Mouse (Mus musculus) gastrocnemius, adult 2 months (tissue): ENCODE data around the gene Ftl1. TPM values are rescaled to one million over a fixed set of nuclear protein-coding genes. Genes with fewer than 3 reads are reported as not detected.

Source experiments
- DNase-seq: peaks from one replicate; pipeline ENCODE4 v3.0.0; 2022
- H3K27ac ChIP-seq: fragments of 200-600 bp; 2 replicates; pipeline ENCODE4 v1.8.1; 2022; ENCODE audit warnings: mild to moderate bottlenecking
- H3K4me3 ChIP-seq: fragments of 200-600 bp; 2 replicates; pipeline ENCODE4 v1.8.1; 2022; ENCODE audit warnings: mild to moderate bottlenecking, moderate library complexity
- CTCF ChIP-seq: fragments of 200-600 bp; IDR thresholded peaks from 2 replicates; pipeline ENCODE4 v1.8.1; 2022; ENCODE audit warnings: antibody characterized with exemption, mild to moderate bottlenecking, moderate library complexity
- intact Hi-C: fragments of 180-260 bp; cut with DNase I; formaldehyde crosslinking; loops from one replicate; pipeline ENCODE4 v1.15.1; 2025
- microRNA-seq: library from miRNA; unstranded; fragments of <30 nt; microRNA quantifications from one replicate; pipeline ENCODE4 v1.2.0, GENCODE M21; 2021
- total RNA-seq, 2 experiments: library from RNA; stranded (reverse); gene quantifications; 2 replicates each; pipeline ENCODE4 v1.2.3; 2021

The Ftl1 gene
- total RNA-seq, 2 experiments from 2014 or later: 122 to 149 TPM

DNA sequence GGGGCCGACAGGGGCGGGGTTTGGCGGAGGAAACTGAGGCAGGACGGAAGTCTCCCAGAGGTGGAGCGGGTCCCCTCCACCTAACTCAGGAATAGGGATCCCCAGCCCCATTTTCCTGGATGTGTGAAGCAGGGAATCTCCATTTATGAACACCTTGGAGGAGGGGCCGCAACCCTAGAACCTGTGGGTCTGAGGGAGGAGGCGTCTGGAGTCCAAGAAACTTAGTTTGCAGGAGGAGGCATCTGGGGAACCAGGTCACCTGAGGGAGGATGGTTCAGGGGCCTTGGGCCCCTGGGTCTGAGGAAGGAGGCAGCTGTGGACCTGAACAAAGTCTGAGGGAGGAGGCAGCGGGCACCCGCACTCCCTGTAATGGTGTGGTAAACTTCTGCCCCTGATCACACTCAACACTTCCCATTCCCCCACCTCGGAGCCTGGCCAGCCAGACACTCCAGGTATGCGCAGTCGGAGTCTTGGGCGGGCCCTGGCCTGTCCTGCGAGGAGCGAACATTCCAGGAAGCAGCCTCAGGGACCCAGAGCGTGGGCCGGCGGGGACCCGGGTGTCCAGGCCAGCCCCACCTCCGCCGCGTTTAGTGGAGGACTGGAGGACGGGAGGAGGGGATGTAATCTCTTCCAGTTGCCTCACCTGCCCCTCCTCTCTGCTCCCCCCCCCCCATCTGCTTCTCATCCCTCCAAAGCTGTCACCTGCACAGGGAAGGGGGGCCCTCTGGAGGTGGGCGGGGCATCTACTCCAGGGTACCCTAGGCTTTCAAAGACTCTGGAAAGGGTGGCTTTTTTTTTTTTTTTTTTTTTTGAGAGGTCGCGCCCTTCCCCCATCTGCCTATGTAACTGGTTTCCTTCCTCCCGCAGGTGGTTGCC lies 45.6 kb downstream of the Ftl1 start:
- peak overlapping the region; percentile 74 for H3K4me3 ChIP-seq
- no peak for TF ChIP-seq CTCF
- peak overlapping the region; percentile 98 for H3K27ac ChIP-seq
- intact Hi-C loops: no loop called here
- no peak for DNase-seq

GRCm38 (mm10) chr7:45413113-45413863 lies 46.4 kb downstream of the Ftl1 start, which contains the start of gene Ntf5:
TSS of gene Ntf5 (plus strand) at chr7:45413695.
- intact Hi-C loops: no loop called here
- no peak for TF ChIP-seq CTCF
- DNase-seq: peak; percentile 74
- H3K4me3 ChIP-seq: peak within 1 kb of the TSS; percentile 74
- peak within 1 kb of the TSS; percentile 98 for H3K27ac ChIP-seq

GRCm38 (mm10) chr7:45412421-45412820 lies 47.3 kb downstream of the Ftl1 start:
- no peak for TF ChIP-seq CTCF
- Histone ChIP-seq H3K27ac (peak overlapping the region; percentile 98), H3K4me3 (peak overlapping the region; percentile 74)
- peak; percentile 83 for DNase-seq
- intact Hi-C loops: no loop called here

DNA sequence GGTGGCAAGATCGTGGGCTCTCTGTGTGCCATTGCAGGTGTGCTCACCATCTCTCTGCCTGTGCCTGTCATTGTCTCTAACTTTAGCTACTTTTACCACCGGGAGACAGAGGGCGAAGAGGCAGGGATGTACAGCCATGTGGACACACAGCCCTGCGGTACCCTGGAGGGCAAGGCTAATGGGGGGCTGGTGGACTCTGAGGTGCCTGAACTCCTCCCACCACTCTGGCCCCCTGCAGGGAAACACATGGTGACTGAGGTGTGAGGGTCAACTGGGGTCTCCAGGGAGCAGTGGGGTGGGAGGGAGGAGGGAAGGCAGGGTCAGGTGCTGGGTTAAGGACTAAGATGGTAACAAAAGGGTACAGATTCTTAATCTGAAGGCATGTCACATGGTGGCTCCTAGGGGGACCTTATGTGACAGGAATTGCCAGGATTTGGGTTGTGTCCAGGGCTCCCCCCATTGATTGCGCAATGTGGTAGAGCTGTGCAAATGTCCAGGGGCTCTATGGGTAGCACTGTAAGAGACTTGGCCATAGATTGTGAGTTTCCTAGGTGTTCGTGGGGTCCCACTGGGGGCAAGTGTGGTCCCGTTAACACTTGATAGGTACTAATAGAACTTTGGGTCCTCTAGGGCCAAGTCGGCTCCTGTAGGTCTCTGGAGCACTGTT lies 50.1 kb downstream of the Ftl1 start:
- peak overlapping the region; percentile 81 for H3K4me3 ChIP-seq
- peak overlapping the region; percentile 98 for H3K27ac ChIP-seq
- DNase-seq: no peak
- TF ChIP-seq CTCF: no peak
- intact Hi-C loops: no loop called here

GRCm38 (mm10) chr7:45408949-45409348 lies 50.7 kb downstream of the Ftl1 start:
- no peak for TF ChIP-seq CTCF
- Histone ChIP-seq H3K27ac (peak overlapping the region; percentile 98), H3K4me3 (peak overlapping the region; percentile 81)
- DNase-seq: no peak
- intact Hi-C loops: no loop called here

DNA sequence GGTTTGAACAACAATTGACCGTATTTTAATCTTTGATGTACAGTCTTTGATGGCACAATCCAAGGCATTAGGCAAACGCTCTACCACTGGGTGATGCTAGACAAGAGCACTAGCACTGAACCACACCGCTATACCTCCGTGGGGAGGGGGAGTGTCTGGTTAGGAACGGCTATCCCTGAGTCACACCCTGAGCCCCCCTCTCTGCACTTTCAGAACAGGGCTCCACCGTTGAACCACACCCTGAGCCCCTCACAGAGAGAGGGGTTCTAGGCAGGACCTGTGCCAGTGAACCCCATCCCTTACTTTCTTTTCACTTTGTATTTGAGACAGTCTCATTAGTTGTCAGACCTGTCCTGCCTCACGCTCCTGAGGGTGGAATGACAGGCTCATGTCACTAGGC lies 51.3 kb downstream of the Ftl1 start:
- intact Hi-C loops: no loop called here
- Histone ChIP-seq H3K4me3 (peak overlapping the region; percentile 81), H3K27ac (peak overlapping the region; percentile 98)
- no peak for TF ChIP-seq CTCF
- DNase-seq: no peak

Small RNAs within 50 kb of the gene (microRNA-seq; reads per million reads assigned to microRNA genes)
- not detected for gene Gm22133

Other genes starting within 250 kb of the Ftl1 start
- not detected for gene Dkkl1, start 247.7 kb downstream of the Ftl1 start, total RNA-seq
- gene Tead2, start 244.1 kb downstream of the Ftl1 start, total RNA-seq: 1 to 10 TPM; 2.6 to 4.1 TPM
- 1 to 10 TPM in 1 of 2 experiments, under 1 TPM in 1; 0.69 to 1.3 TPM for gene Cd37, start 220.8 kb downstream of the Ftl1 start, total RNA-seq
- not detected for gene Slc6a16, start 218.8 kb downstream of the Ftl1 start, total RNA-seq
- gene Slc6a21, start 182.4 kb downstream of the Ftl1 start, total RNA-seq: not detected
- 10 to 100 TPM; 33.9 to 34.7 TPM for gene Trpm4, start 126.1 kb downstream of the Ftl1 start, total RNA-seq
- gene Hrc, start 124.6 kb downstream of the Ftl1 start, total RNA-seq: 1,000 to 10,000 TPM in 1 of 2 experiments, 100 to 1,000 TPM in 1; 818 to 1,018 TPM
- gene Ppfia3, start 92.9 kb downstream of the Ftl1 start, total RNA-seq: under 1 TPM; 0.08 to 0.10 TPM
- gene Lin7b, start 89.3 kb downstream of the Ftl1 start, total RNA-seq: not detected
- gene Snrnp70, start 64.1 kb downstream of the Ftl1 start, total RNA-seq: 10 to 100 TPM; 87.9 to 90.7 TPM
- 10 to 100 TPM; 68.4 to 95.8 TPM for gene Kcna7, start 54.2 kb downstream of the Ftl1 start, total RNA-seq
- gene Ntf5, start 46.2 kb downstream of the Ftl1 start, total RNA-seq: 1 to 10 TPM; 3.6 to 4.9 TPM
- gene Lhb, start 39.1 kb downstream of the Ftl1 start, total RNA-seq: under 1 TPM; 0.51 to 0.73 TPM
- gene Gys1, start 25.0 kb downstream of the Ftl1 start, total RNA-seq: 100 to 1,000 TPM; 279 to 365 TPM
- 10 to 100 TPM; 18.2 to 28.1 TPM for gene Ruvbl2, start 21.8 kb downstream of the Ftl1 start, total RNA-seq
- 10 to 100 TPM; 17.6 to 18.4 TPM for gene Bax, start 7.0 kb upstream of the Ftl1 start, total RNA-seq
- under 1 TPM in 1 of 2 experiments, not detected in 1; 0.39 TPM for gene Tulp2, start 22.0 kb upstream of the Ftl1 start, total RNA-seq
- gene Gm45808, start 26.9 kb upstream of the Ftl1 start, total RNA-seq: 1 to 10 TPM; 5.5 to 8.4 TPM
- gene Dhdh, start 28.9 kb upstream of the Ftl1 start, total RNA-seq: 10 to 100 TPM; 13.1 to 22.9 TPM
- gene Nucb1, start 50.5 kb upstream of the Ftl1 start, total RNA-seq: 10 to 100 TPM; 55.1 to 61.8 TPM
- gene Ppp1r15a, start 66.4 kb upstream of the Ftl1 start, total RNA-seq: 10 to 100 TPM; 28.3 to 28.5 TPM
- gene Plekha4, start 66.4 kb upstream of the Ftl1 start, total RNA-seq: 1 to 10 TPM; 3.4 to 3.5 TPM
- gene Hsd17b14, start 95.0 kb upstream of the Ftl1 start, total RNA-seq: 1 to 10 TPM; 1.0 to 1.3 TPM
- 100 to 1,000 TPM in 1 of 2 experiments, 10 to 100 TPM in 1; 91.4 to 106 TPM for gene Bcat2, start 110.3 kb upstream of the Ftl1 start, total RNA-seq
- gene Fgf21, start 155.6 kb upstream of the Ftl1 start, total RNA-seq: not detected
- gene Fut1, start 157.4 kb upstream of the Ftl1 start, total RNA-seq: not detected
- gene Izumo1, start 161.9 kb upstream of the Ftl1 start, total RNA-seq: under 1 TPM in 1 of 2 experiments, not detected in 1; 0.20 TPM
- gene Rasip1, start 167.6 kb upstream of the Ftl1 start, total RNA-seq: 1 to 10 TPM; 5.7 to 8.0 TPM
- gene Mamstr, start 180.1 kb upstream of the Ftl1 start, total RNA-seq: 10 to 100 TPM; 18.7 to 44.9 TPM
- gene Fut2, start 206.5 kb upstream of the Ftl1 start, total RNA-seq: under 1 TPM; 0.14 to 0.28 TPM
- gene Ntn5, start 224.1 kb upstream of the Ftl1 start, total RNA-seq: under 1 TPM; 0.20 to 0.50 TPM
- under 1 TPM in 1 of 2 experiments, not detected in 1; 0.25 TPM for gene Sec1, start 234.5 kb upstream of the Ftl1 start, total RNA-seq
- gene Car11, start 240.0 kb upstream of the Ftl1 start, total RNA-seq: 10 to 100 TPM in 1 of 2 experiments, 1 to 10 TPM in 1; 7.7 to 16.4 TPM
- 100 to 1,000 TPM in 1 of 2 experiments, 1 to 10 TPM in 1; 8.8 to 105 TPM for gene Dbp, start 245.2 kb upstream of the Ftl1 start, total RNA-seq